Mouse (Mus musculus) heart, embryonic 11.5 days (tissue): Measurements from ENCODE around the gene Gm45713. TPM values are rescaled to one million over a fixed set of nuclear protein-coding genes. Genes with fewer than 3 reads are reported as not detected.
"Not testable (repeated sequence)": the region's sequence is repeated elsewhere in the genome, so short reads cannot be mapped to it uniquely, and the experiment has no call there.

Source experiments
- ATAC-seq: fragments of 200-750 bp; cut with Nextera tagmentation; replicated peaks from 2 replicates; pipeline ENCODE4 v1.8.0; 2017; ENCODE audit warnings: moderate library complexity; ENCODE audit not compliant: insufficient number of reproducible peaks, low FRiP score, low TSS enrichment
- H3K27ac ChIP-seq: fragments of 300-500 bp; sonication (generic); 2 replicates; pipeline ENCODE4 v1.5.1; 2014; ENCODE audit warnings: mild to moderate bottlenecking, low read depth, low read length
- H3K27me3 ChIP-seq: fragments of 300-500 bp; sonication (generic); 2 replicates; pipeline ENCODE4 v1.6.1; 2014; ENCODE audit warnings: mild to moderate bottlenecking, low read length, mixed read lengths; ENCODE audit not compliant: control insufficient read depth, insufficient read depth
- H3K36me3 ChIP-seq: fragments of 300-500 bp; sonication (generic); 2 replicates; pipeline ENCODE4 v1.6.1; 2014; ENCODE audit warnings: mild to moderate bottlenecking, low read length, moderate library complexity, mixed read lengths; ENCODE audit not compliant: control insufficient read depth, insufficient read depth
- H3K4me1 ChIP-seq: fragments of 300-500 bp; sonication (generic); 2 replicates; pipeline ENCODE4 v1.6.1; 2014; ENCODE audit warnings: low read length; ENCODE audit not compliant: control insufficient read depth, insufficient read depth
- H3K4me2 ChIP-seq: fragments of 300-500 bp; sonication (generic); 2 replicates; pipeline ENCODE4 v1.6.1; 2014; ENCODE audit warnings: mild to moderate bottlenecking, moderate library complexity
- H3K4me3 ChIP-seq: fragments of 300-500 bp; sonication (generic); 2 replicates; pipeline ENCODE4 v1.5.1; 2014; ENCODE audit warnings: low read depth, low read length
- H3K9ac ChIP-seq: fragments of 300-500 bp; sonication (generic); 2 replicates; pipeline ENCODE4 v1.6.1; 2014; ENCODE audit warnings: mild to moderate bottlenecking, low read depth, low read length, moderate library complexity
- H3K9me3 ChIP-seq: fragments of 300-500 bp; sonication (generic); replicated peaks from 2 replicates; pipeline ENCODE4 v1.6.1; 2016; ENCODE audit warnings: low read length; ENCODE audit not compliant: control insufficient read depth
- WGBS: fragments of 180-500 bp; shearing (Covaris S2); extraction: QIAGEN DNeasy Blood & Tissue Kit; methylation state at CpG from one replicate; pipeline ENCODE4 v1.1.7; 2014; ENCODE audit not compliant: insufficient replicate concordance; 5-methylcytosine and 5-hydroxymethylcytosine counted together
- polyA plus RNA-seq: library from polyadenylated mRNA; unstranded; fragments of >200 nt; fragmentation: Nextera tagmentation; extraction: Ambion mirVana; gene quantifications from 2 replicates; pipeline ENCODE4 v1.2.1, GENCODE M21; 2014

The Gm45713 gene
- polyA plus RNA-seq, 1 experiment from 2014 or later: 0.21 TPM

DNA sequence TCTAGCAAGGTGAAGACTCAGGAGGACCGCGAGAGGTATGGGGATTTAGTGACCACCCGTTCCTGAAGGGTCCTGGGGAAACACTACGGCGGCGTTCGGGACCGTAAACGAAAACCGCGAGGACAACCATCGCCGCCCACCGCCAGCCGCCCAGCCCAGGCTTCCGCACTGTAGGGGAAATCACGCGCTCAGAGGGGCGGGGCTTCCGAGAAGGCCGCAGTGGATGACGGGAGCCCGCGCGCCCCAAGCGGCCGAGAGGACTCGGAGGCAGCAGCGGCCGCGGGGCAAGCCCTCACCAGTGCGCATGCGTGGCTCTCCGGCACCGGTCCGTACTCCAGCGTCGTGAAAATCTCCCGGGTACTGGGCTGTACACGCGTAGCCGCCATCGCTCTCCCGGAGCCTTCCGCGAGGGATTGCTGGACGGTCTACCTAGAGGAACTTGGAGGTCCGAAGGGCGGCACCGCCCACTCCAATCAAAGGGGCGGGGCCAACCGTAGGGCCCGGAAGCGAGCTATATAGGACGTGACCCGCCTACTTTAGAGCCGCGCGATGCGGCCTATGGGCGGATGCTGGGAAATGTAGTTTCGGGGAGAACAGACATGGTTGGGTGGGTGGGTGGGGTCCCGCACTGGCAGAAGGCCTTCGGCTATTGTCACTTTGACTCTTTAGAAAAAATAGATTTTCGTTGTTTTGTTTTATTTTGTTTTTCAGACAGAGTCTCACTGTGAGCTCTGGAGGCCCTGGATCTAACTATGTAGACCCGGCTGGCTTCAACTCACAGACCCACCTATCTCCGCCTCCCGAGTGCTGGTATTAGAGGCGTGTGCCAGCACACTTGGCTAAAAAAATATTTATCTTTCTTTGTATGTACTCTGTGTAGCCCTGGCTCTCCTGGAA, 18.3 kb upstream of the Gm45713 start, which contains the start of the genes Pih1d1 and Aldh16a1:
Gene Pih1d1, plus strand, starts transcription at position 208 of the 897 bp plus-strand sequence.
Gene Aldh16a1, minus strand, starts transcription at position 489 of the 897 bp plus-strand sequence.
- Histone ChIP-seq H3K9me3 (no peaks in the 10 kb centered on the region), H3K9ac (peak within 1 kb of the TSS; percentile 95), H3K4me1 (peaks cover 3% of the 10 kb centered on the region), H3K36me3 (peaks cover 6% of the 10 kb centered on the region; the same call in 1 of the 2 replicates), H3K27me3 (no peaks in the 10 kb centered on the region), H3K4me3 (peak within 1 kb of the TSS; percentile 74), H3K4me2 (peak within 1 kb of the TSS; percentile 91), H3K27ac (peak within 1 kb of the TSS; percentile 93)
- peak; percentile 93 for ATAC-seq
- 3% methylated on average over 69 of the region's 69 CpGs for WGBS

DNA sequence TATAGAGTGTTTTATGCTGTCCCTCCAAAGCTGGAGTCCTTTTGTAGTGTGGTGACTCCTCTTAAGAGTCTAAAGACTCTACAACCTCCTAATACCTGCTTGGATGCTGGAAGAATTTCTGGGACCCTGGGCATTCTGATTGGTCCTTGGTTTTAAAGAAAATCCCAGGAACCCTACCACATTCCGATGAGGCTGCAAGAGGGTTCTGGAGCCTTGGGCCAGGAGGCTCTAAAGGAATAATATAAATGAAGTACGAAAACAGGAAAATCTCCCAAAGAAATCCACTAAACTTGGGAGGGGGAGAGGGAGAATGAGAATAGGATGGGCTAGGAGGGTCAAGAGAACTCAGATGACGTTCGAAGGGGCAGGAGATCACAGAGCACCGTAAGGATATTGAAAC, 17.6 kb upstream of the Gm45713 start:
- Histone ChIP-seq H3K27me3 (no peaks in the 10 kb centered on the region), H3K4me3 (peak overlapping the region; percentile 74), H3K9ac (peak overlapping the region; percentile 95), H3K9me3 (no peaks in the 10 kb centered on the region), H3K4me2 (peak overlapping the region; percentile 91), H3K4me1 (peaks cover 3% of the 10 kb centered on the region), H3K27ac (peak overlapping the region; percentile 93), H3K36me3 (0 out of 2 replicates have a peak, but pooled peaks cover 2% of the 10 kb centered on the region)
- WGBS: 6% methylated on average over 5 of the region's 5 CpGs
- ATAC-seq: no peak

DNA sequence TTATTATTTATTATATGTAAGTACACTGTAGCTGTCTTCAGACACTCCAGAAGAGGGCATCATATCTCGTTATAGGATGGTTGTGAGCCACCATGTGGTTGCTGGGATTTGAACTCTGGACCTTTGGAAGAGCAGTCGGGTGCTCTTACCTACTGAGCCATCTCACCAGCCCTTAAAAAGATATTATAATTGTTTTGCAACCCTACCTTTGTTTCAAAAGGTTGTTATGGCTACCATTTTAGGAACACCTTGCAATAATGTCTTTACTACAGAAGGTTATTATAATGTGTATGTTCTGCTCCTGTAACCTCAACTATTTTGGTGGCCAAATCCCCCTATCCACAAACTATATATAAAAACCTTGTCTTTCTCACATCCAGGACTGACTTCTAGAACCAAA, 17.0 kb upstream of the Gm45713 start:
- not testable (repeated sequence) for H3K9ac ChIP-seq, H3K4me3 ChIP-seq, H3K27me3 ChIP-seq, ATAC-seq, H3K9me3 ChIP-seq, H3K4me1 ChIP-seq, H3K27ac ChIP-seq, H3K36me3 ChIP-seq
- WGBS: 85% methylated on average over 2 of the region's 2 CpGs
- peak overlapping the region; percentile 91 for H3K4me2 ChIP-seq

DNA sequence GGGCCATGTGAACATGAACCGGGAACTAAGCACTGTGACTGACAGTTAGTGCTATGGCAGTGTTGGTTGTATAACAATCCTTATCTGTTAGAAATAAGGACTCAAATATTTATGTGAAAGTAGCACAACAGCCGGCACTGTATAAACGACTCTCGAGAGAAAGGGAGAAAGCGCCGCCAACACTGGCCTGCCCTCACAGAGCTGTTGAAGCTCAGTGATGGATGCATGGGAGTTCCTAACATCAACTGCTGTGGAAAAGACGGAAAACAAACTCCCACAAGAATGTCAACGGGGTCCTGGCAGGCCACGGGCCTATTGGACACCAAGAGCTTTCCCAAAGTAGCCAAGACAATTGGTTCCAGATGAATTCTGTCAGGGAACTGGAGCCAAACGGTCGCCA, 15.3 kb upstream of the Gm45713 start:
- Histone ChIP-seq H3K27ac (no peak overlapping the region), H3K9me3 (no peaks in the 10 kb centered on the region), H3K4me3 (no peak overlapping the region), H3K4me2 (no peak overlapping the region), H3K4me1 (peaks cover 3% of the 10 kb centered on the region), H3K27me3 (no peaks in the 10 kb centered on the region), H3K36me3 (no peaks in the 10 kb centered on the region), H3K9ac (no peak overlapping the region)
- WGBS: 53% methylated on average over 11 of the region's 11 CpGs
- no peak for ATAC-seq

DNA sequence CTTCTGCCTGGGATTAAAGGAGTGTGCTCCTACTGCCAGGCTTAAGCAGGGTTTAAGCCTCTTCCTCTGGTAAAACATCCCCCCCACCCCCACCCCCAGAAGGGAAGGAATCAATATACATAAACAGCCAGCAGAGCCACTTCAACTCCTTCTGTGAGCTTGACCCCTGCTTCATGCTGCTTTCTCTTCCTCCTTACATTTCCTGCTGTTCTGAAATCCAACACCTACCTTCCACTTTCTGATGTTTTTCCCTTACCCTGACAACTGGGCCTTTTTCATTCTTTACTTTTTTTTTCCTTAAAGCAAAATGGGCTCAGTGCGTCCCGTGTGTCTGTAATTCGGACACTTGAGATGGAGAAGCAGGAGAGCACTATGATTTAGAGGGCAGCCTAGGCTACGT, 14.3 kb upstream of the Gm45713 start:
- Histone ChIP-seq H3K4me3 (no peak overlapping the region), H3K36me3 (peaks cover 2% of the 10 kb centered on the region), H3K27me3 (no peaks in the 10 kb centered on the region), H3K9me3 (no peaks in the 10 kb centered on the region), H3K27ac (no peak overlapping the region), H3K4me1 (peaks cover 3% of the 10 kb centered on the region), H3K4me2 (no peak overlapping the region), H3K9ac (no peak overlapping the region)
- 60% methylated on average over 4 of the region's 4 CpGs for WGBS
- ATAC-seq: no peak

DNA sequence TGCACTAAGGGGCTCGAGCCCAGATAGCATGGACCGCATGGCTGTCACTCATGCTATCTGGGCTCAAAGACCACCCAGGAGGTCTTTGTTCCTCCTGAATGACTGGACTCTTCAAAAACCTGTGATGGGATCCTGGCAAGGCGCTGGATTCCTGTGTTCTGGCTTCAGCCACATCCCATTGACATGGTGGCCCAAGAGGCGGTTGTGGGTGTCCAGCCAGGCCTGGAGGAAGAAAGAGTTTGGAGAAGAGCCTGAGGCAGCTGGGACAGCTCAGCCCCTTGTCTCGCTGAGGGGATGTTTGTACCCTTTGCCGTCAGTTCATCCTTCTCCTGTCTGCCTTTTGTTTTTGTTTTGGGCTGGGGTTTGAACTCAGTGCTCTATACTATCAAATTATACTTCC, 13.5 kb upstream of the Gm45713 start:
- peaks cover 3% of the 10 kb centered on the region for H3K36me3 ChIP-seq
- ATAC-seq: no peak
- H3K4me1 ChIP-seq: peaks cover 3% of the 10 kb centered on the region; the same call in 1 of the 2 replicates
- WGBS: 66% methylated on average over 6 of the region's 6 CpGs
- no peaks in the 10 kb centered on the region for H3K27me3 ChIP-seq
- no peak overlapping the region for H3K4me2 ChIP-seq
- H3K27ac ChIP-seq: no peak overlapping the region
- no peak overlapping the region for H3K4me3 ChIP-seq
- H3K9me3 ChIP-seq: no peaks in the 10 kb centered on the region
- no peak overlapping the region for H3K9ac ChIP-seq

DNA sequence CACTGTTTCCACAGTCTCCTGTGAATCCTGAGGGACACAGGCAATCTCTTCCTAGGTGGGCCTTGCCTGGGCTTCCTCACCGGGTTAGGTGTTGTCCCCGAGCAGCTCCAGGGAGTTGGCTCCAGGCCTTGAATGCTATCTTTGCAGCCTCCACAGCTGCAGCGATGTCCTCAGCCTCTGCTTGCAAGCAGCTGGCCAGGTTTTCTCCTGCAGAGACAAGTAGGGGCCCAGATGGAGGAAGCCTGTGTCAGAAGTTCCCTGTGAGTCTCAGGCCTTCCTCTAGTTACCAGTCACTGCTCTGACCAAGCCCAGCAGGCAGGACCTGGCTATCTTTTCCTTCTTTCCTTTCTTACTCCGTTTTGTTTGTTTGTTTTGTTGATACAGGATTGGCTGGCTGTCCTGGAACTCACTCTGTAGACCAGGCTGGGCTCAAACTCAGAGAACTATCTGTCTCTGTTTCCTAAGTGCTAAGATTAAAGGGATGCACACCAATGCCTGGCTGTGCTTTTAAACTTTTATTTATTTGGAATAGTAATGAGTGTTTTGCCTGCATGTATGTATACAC, 12.6 kb upstream of the Gm45713 start:
- 39% methylated on average over 4 of the region's 4 CpGs for WGBS
- H3K9ac ChIP-seq: 0 out of 2 replicates have a peak overlapping the region, but pooled peaks have one; percentile 1
- H3K9me3 ChIP-seq: no peaks in the 10 kb centered on the region
- H3K4me2 ChIP-seq: no peak overlapping the region
- H3K27me3 ChIP-seq: no peaks in the 10 kb centered on the region
- H3K27ac ChIP-seq: 0 out of 2 replicates have a peak overlapping the region, but pooled peaks have one; percentile 15
- peaks cover 3% of the 10 kb centered on the region; the same call in 1 of the 2 replicates for H3K4me1 ChIP-seq
- H3K4me3 ChIP-seq: no peak overlapping the region
- peaks cover 3% of the 10 kb centered on the region for H3K36me3 ChIP-seq
- ATAC-seq: no peak

DNA sequence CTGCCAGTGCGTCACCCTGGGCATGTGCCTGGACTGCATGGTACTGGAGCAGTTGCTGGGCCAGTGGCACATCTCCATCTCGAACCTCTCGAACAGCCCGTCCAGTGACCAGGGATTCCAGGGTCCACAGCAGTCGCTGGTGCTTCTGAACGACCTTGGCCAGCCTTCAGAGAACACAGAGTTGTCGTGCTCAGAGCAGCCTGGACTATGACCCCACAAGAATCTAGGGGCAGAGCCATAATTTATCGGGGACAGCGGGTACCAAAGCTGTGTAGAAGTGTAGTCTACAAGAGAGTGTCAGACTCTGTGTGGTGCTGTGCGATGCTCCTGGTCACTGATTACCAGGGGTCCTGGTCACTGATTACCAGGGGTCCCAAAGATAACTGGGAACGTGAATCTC, 11.9 kb upstream of the Gm45713 start:
- Histone ChIP-seq H3K9me3 (no peaks in the 10 kb centered on the region), H3K27ac (no peak overlapping the region), H3K4me2 (no peak overlapping the region), H3K36me3 (peaks cover 3% of the 10 kb centered on the region), H3K27me3 (no peaks in the 10 kb centered on the region), H3K4me1 (peaks cover 3% of the 10 kb centered on the region; the same call in 1 of the 2 replicates), H3K4me3 (no peak overlapping the region), H3K9ac (no peak overlapping the region)
- no peak for ATAC-seq
- 79% methylated on average over 11 of the region's 11 CpGs for WGBS
